Mouse (Mus musculus) frontal cortex, adult (tissue): Measurements from ENCODE around the gene Ddit4l.
"Not testable (repeated sequence)": the region's sequence is repeated elsewhere in the genome, so short reads cannot be mapped to it uniquely, and the experiment has no call there.

Experiments
- ATAC-seq: cut with Nextera tagmentation; 2 replicates; pipeline ENCODE4 v1.9.2; 2017; ENCODE audit warnings: mild to moderate bottlenecking, moderate library complexity, mixed read lengths; ENCODE audit not compliant: low TSS enrichment

The Ddit4l gene

DNA sequence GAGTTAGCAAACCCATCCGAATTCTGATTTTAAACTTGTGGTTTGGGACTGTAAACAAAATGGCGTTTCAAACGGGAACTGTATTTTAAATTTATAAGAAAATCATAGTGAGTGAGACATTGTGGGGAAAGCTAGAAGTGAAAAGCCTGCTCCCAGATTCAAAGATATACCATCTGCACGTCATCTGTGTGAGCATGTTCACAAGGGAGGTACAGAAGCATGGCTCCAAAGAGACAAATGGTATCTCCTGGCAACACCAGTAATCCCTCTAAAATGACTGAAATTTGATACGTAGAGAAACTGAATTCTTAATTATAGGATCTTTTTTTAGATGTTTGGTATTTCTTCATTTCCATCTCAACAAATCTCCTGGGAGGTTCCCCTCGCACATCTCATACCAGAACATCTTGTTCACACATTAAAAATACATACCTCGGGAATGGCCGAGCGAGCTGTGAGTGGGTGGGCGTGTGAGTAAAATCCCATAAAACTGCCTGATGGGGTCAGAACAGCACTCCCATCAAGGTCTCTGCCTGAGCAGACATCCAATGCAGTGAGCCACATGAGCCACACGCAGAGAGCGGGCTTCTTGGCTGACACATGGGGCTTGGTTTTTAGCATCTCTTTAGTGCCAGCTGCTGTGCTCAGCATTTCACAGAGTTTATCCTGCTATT is 26.2 kb downstream of the Ddit4l start:
- peak; percentile 88 for ATAC-seq

DNA sequence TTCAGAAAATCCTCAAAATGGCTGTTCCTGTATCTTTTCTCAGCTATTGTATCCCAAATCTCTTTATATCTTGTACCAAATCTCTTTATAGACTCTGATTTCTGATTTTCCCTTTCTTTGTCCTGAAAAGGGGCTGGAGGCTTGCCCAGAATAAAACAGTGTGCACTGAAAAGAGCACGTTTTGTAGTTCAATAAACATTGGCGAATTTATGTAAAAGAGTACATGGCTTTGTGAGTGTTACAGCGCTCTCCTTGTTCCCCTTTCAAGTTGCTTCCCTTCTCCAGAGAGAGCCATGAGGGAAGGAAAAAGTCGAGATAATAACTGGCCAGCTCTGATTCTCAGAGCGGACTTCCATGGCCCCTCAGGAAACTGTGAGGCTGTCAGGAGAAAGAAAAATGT is 27.7 kb downstream of the Ddit4l start:
- ATAC-seq: no peak

DNA sequence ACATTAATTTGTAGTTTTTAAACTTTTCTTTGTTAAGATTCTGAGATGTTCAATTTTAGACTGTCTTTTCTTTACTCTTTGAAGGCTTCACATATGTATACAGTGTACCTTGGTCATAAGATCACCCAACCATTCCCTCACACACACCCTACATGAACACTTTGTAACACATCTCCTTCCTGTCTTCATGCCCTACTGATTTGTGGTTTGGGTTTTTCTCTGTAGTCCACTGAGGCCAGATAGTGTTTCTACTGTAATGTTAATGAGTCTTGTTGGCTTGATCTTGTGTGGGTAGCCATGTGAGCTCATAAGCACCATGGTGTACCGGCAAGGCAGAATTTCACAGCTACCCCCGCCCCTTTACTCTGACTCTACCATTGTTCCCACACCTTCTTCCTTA is 31.4 kb downstream of the Ddit4l start:
- no peak for ATAC-seq

DNA sequence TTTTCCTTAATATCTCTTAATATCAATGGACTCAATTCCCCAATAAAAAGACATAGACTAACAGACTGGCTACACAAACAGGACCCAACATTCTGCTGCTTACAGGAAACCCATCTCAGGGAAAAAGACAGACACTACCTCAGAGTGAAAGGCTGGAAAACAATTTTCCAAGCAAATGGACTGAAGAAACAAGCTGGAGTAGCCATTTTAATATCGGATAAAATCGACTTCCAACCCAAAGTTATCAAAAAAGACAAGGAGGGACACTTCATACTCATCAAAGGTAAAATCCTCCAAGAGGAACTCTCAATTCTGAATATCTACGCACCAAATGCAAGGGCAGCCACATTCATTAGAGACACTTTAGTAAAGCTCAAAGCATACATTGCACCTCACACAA is 49.8 kb downstream of the Ddit4l start, which contains the start of gene Gm21962:
Gm21962 (plus strand) TSS at position 301 of the 400 bp plus-strand sequence.
- ATAC-seq: not testable (repeated sequence)
